12 mouse cellular contexts compared by ENCODE assay signal in genomic region chr11:87309329-87310074, GRCm38 (mm10). TPM values are rescaled to one million over a fixed set of nuclear protein-coding genes. Genes with fewer than 3 reads are reported as not detected.
DNase-seq lines count a peak whose midpoint lies in the region; ATAC-seq and TF ChIP-seq lines count a peak whose summit lies in the region.
"Had no signal": no experiment of that assay in that cellular context is flagged by ENCODE, and none has a peak within 500 bp of the region (broad histone marks: within the 10 kb centered on the region; RNA-seq: fewer than 3 reads in every experiment).

No protein-coding gene starts in this region.

- H3K9ac ChIP-seq in liver, embryonic 16.5 days (ENCODE audit: low read depth, low read length), result no peak overlapping the region
- H3K9ac ChIP-seq: embryonic facial prominence, embryonic 13.5 days had no signal

- H3K9me3 ChIP-seq in liver, embryonic 16.5 days (replicated peaks; ENCODE audit: control insufficient read depth, low read length), result no peaks in the 10 kb centered on the region
- H3K9me3 ChIP-seq: embryonic facial prominence, embryonic 13.5 days had no signal

- 28% methylated on average over 8 of the region's 8 CpGs for WGBS in liver, embryonic 16.5 days (ENCODE audit: insufficient replicate concordance)
- WGBS in thymus, adult 2 months, result 82% methylated on average over 8 of the region's 8 CpGs

- peak; percentile 78 for ATAC-seq in liver, embryonic 16.5 days (ENCODE audit: low read depth)
- ATAC-seq: intestine, embryonic 16.5 days had no signal

- no peak overlapping the region for H3K4me3 ChIP-seq in left cerebral cortex, adult 2 months
- no peak overlapping the region for H3K4me3 ChIP-seq in liver, embryonic 16.5 days (ENCODE audit: low read depth, low read length)
- no peak overlapping the region for H3K4me3 ChIP-seq in thymus, adult 2 months (ENCODE audit: control insufficient read depth, insufficient read depth, low read length)
- H3K4me3 ChIP-seq: embryonic facial prominence, embryonic 13.5 days; gastrocnemius, adult 2 months had no signal

- intact Hi-C loops in left cerebral cortex, adult 2 months (cut with DNase I), result loop anchor here (2.0 to 5.0 kb wide), 2 partner anchors 63 to 78 kb away; no protein-coding TSS in a partner anchor
- intact Hi-C loops in left cerebral cortex, postnatal 4 days (cut with DNase I), result no loop called here

- H3K4me2 ChIP-seq in liver, embryonic 16.5 days (ENCODE audit: low read depth, low read length), result no peak overlapping the region; the same call in 1 of the 2 replicates
- H3K4me2 ChIP-seq: embryonic facial prominence, embryonic 13.5 days had no signal

- no peaks in the 10 kb centered on the region for H3K27me3 ChIP-seq in liver, embryonic 16.5 days (ENCODE audit: control insufficient read depth, insufficient read depth, low read depth, low read length)
- no peaks in the 10 kb centered on the region for H3K27me3 ChIP-seq in thymus, adult 2 months (ENCODE audit: control insufficient read depth, insufficient read depth, low read length)
- H3K27me3 ChIP-seq: embryonic facial prominence, embryonic 13.5 days had no signal

- no peak for TF ChIP-seq POLR2A in thymus, adult 2 months (IDR thresholded peaks at IDR 0.05; ENCODE audit: control insufficient read depth, extremely low read depth, insufficient read depth, low read length, poor library complexity)

- H3K4me1 ChIP-seq in liver, embryonic 16.5 days (ENCODE audit: control insufficient read depth, low read depth, low read length), result peaks cover 6% of the 10 kb centered on the region
- H3K4me1 ChIP-seq in thymus, adult 2 months (replicated peaks; ENCODE audit: control insufficient read depth, insufficient read depth, low read length), result no peaks in the 10 kb centered on the region
- H3K4me1 ChIP-seq: embryonic facial prominence, embryonic 13.5 days had no signal

- peak; percentile 49 to 79 for DNase-seq in adrenal gland, adult (ENCODE audit: inconsistent age in 2 of 2, low spot score in 1 of 2)
- no peak for DNase-seq in adrenal gland, postnatal 4 days (ENCODE audit: low spot score in 2 of 2)
- peak in 1 of 2 experiments; percentile 23 for DNase-seq in left cerebral cortex, adult 2 months (ENCODE audit: extremely low spot score in 1 of 2, low spot score in 2 of 2)
- DNase-seq in left cerebral cortex, postnatal 4 days, result no peak
- DNase-seq in c-Kit-positive CD71-negative TER-119-negative erythroid progenitor cells, embryonic 14.5 days (ENCODE audit: low read depth), result peak; percentile 30
- DNase-seq in ovary, postnatal 14 days (ENCODE audit: low spot score), result no peak
- DNase-seq in thymus, adult 2 months, result no peak
- DNase-seq: cerebellum, adult 18-20 months; gastrocnemius, adult 2 months had no signal

- peak overlapping the region; percentile 63 for H3K27ac ChIP-seq in left cerebral cortex, adult 2 months
- peak overlapping the region; percentile 14 for H3K27ac ChIP-seq in liver, embryonic 16.5 days (ENCODE audit: low read length)
- H3K27ac ChIP-seq in thymus, adult 2 months (ENCODE audit: control insufficient read depth, insufficient read depth, low read length), result no peak overlapping the region
- H3K27ac ChIP-seq: embryonic facial prominence, embryonic 13.5 days; gastrocnemius, adult 2 months had no signal

- no peak for TF ChIP-seq CTCF in left cerebral cortex, adult 2 months (IDR thresholded peaks at IDR 0.05)
- no peak for TF ChIP-seq CTCF in thymus, adult 2 months (IDR thresholded peaks at IDR 0.05; ENCODE audit: borderline replicate concordance, control insufficient read depth, extremely low read depth, insufficient read depth, low read length, poor library complexity)

- H3K36me3 ChIP-seq in liver, embryonic 16.5 days (ENCODE audit: control insufficient read depth, insufficient read depth), result no peaks in the 10 kb centered on the region
- H3K36me3 ChIP-seq in thymus, adult 2 months (ENCODE audit: control insufficient read depth, insufficient read depth, low read length), result no peaks in the 10 kb centered on the region
- H3K36me3 ChIP-seq: embryonic facial prominence, embryonic 13.5 days had no signal

RNA-seq across cellular contexts. Expression of gene Ppm1e, which starts 49.3 kb away (rescaled TPM):
- total RNA-seq in adrenal gland, postnatal 4 days (2021), result 10 to 100 TPM; 17.7 to 18.6 TPM
- total RNA-seq in left cerebral cortex, adult 2 months (2021), result 100 to 1,000 TPM; 140 to 152 TPM
- total RNA-seq in left cerebral cortex, postnatal 4 days (2021), result 100 to 1,000 TPM; 106 to 111 TPM
- polyA plus RNA-seq in liver, embryonic 16.5 days (2015; fragmentation: Nextera tagmentation; extraction: Ambion mirVana), result 1.1 and 1.6 TPM in 2 replicates
- polyA plus RNA-seq in thymus, adult 2 months (2012; rRNA removed), result 3.6 and 4.2 TPM in 2 replicates

Comparison
In these comparisons a context has a peak if more than half of its experiments do, and no peak if none do; other contexts are left out.
1. DNase-seq: peak in adrenal gland, adult (2 of 2) and c-Kit-positive CD71-negative TER-119-negative erythroid progenitor cells, embryonic 14.5 days (single experiment); none in adrenal gland, postnatal 4 days (0 of 2), left cerebral cortex, postnatal 4 days (single experiment), ovary, postnatal 14 days (single experiment) and thymus, adult 2 months (single experiment).
2. RNA of gene Ppm1e, which starts 49.3 kb away (total RNA-seq): 140 to 152 TPM in left cerebral cortex, adult 2 months and 106 to 111 TPM in left cerebral cortex, postnatal 4 days; 17.7 to 18.6 TPM in adrenal gland, postnatal 4 days; every median in the first group is over 4 times any median in the second.